Mouse (Mus musculus) heart, postnatal 10 days (tissue): ENCODE data around the gene Susd6. TPM values are rescaled to one million over a fixed set of nuclear protein-coding genes. Genes with fewer than 3 reads are reported as not detected.
"Not testable (repeated sequence)": the region's sequence is repeated elsewhere in the genome, so short reads cannot be mapped to it uniquely, and the experiment has no call there.

Experiments used
- DNase-seq, 2 experiments: peaks; one replicate each; pipeline ENCODE4 v3.0.0; 2021
- intact Hi-C: fragments of 180-260 bp; cut with DNase I; formaldehyde crosslinking; loops from one replicate; pipeline ENCODE4 v1.15.1; 2025
- total RNA-seq, 2 experiments: library from RNA; stranded (reverse); gene quantifications; 2 replicates each; pipeline ENCODE4 v1.2.3; 2021

Susd6 gene
- total RNA-seq, 2 experiments from 2014 or later = 58.3 to 60.9 TPM

DNA sequence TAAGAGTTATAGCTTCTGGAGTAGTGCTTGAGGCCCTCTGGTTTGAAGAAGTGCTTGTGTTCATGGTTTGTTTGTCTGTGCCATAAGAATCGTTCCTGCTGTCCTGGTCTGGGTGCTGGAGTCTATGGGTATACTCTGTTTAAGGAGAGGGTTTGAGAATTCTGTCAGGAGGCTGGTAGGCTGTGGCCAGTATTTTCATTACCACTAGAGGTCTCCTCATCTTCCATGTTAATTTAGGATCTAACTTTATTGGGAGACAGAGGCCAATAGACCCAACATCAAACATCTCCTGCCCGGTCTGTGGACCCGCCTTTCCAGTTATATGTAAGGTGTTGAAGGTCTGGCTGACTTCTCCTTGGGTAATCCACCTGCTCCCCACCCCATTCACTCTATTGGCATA lies 7.4 kb upstream of the Susd6 start:
- intact Hi-C loops = loop anchor here (1.0 to 10.0 kb wide), 2 partner anchors 112 to 402 kb away; no protein-coding TSS in a partner anchor
- DNase-seq = no peak

DNA sequence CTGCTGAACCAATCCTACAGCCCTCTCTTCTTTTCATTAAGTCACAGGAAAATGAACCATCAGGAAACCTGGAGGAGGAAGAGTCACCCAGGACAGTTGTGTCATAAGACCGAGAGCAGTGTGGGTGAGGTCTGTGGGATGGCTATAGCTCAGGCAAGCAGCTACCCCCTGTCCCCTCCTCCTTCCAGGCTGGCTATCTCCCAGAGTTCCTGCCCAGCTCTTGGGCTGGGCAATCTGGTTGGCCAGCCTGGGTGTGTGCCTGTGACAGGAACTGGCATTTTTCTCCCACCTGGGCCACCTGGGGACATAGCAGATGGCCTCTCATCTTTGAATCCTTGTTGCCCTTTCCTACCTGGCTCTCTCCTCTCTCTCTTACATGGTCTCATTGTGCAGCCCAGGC lies 6.4 kb upstream of the Susd6 start:
- intact Hi-C loops = loop anchor here (1.0 to 10.0 kb wide), 2 partner anchors 111 to 401 kb away; no protein-coding TSS in a partner anchor
- DNase-seq = no peak

DNA sequence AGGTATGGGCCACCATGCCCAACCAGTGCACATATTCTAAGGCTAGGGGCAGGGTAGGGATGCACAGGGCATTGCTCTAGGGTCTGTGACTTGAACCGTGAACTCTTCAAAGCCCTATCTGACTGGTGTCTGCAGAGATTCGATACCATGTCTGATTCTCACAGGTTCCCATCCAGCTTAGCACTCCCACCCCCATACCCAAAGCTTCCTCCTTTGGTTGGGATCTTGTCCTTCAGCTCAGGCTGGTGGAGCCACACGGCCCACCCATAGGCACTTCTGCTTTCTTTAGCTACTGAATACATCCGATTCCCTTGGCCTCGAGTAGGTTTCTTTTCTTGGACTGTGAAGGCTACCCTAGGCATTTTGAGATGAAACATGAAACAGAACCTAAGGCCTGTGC lies 5.3 kb upstream of the Susd6 start:
- DNase-seq = no peak
- intact Hi-C loops = loop anchor here (10.0 kb wide), 1 partner anchor 400 kb away; no protein-coding TSS in a partner anchor

DNA sequence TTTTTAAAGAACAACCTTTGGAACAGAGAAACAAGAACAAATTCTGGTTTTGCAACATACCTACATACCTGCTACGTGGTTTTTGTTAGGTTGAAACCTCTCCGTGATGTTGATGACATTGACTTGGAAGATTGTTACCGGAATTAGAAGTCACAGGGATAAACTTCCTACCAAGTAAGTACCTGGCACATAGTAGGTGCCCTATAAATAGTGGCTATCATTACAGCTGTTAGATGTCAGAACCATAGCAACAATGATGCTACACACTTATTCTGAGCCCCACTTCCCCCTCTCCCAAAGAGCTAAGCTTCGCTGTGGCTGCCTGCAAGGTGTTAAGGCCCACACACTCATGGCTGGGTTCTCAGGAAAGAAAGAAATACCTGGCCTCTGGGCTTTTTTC lies 4.7 kb upstream of the Susd6 start:
- intact Hi-C loops = loop anchor here (10.0 kb wide), 1 partner anchor 399 kb away; no protein-coding TSS in a partner anchor

DNA sequence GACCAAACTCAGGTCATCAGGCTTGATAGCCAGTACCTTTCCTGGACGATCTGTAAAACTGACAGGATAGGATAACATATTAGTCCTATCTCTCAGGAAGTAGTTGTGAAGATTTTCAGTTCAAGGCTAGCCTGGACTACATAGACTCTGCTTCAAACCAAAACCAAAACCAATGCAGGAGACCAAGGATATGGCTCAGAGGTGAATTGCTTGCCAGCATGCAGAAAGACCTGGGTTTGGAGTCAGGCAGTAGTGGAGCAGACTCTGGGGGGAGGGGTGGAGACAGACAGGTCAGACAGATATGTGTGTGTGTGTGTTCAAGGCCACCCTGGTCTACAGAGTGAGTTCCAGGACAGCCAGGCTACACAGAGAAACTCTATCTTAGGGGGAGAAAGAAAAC lies 3.7 kb upstream of the Susd6 start:
- no peak for DNase-seq
- intact Hi-C loops = loop anchor here (10.0 kb wide), 1 partner anchor 398 kb away; no protein-coding TSS in a partner anchor

More for the DNA sequence above, 4.7 kb upstream of the Susd6 start:
- DNase-seq = no peak

DNA sequence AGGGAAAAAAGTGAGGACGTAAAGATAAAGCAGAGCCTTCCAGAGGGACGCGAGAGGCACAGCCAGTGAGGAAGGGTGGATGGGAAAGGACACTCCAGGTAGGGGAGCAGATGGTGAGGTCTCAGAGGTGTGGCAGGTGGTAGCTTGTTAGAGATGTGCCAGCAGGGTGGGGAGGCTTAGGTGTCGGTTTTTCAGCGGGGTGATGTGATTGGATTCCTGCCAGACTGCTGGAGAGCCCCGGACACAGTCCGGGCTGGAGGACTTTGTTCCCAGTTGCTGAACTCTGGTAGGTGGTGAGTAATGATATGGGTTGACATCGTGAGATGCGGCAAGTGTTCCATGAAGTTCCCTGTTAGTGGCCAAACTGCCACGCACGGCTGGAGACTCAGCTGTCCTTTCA lies 2.7 kb upstream of the Susd6 start:
- DNase-seq = no peak
- intact Hi-C loops = loop anchor here (10.0 kb wide), 1 partner anchor 397 kb away; no protein-coding TSS in a partner anchor

DNA sequence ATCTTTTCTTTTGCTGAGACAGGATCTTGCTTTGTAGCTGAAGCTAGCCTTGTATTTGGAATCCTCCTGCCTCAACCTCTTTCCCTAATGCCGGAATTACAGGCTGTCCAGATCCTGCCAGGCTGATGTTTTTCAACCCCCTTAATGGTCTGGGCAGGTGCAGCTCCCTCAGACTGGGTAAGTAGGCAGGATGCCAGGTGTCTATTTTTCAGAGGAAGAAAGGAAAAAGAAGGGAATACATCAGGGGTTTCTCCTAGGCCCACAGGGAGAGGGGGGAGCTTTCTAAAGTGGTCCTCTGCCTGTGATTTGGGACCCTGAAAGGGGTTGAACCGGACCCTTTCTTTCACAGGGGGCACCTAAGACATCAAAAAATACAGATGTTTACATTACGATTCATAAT lies 2.1 kb upstream of the Susd6 start:
- intact Hi-C loops = loop anchor here (10.0 kb wide), 1 partner anchor 397 kb away; no protein-coding TSS in a partner anchor
- DNase-seq = no peak

DNA sequence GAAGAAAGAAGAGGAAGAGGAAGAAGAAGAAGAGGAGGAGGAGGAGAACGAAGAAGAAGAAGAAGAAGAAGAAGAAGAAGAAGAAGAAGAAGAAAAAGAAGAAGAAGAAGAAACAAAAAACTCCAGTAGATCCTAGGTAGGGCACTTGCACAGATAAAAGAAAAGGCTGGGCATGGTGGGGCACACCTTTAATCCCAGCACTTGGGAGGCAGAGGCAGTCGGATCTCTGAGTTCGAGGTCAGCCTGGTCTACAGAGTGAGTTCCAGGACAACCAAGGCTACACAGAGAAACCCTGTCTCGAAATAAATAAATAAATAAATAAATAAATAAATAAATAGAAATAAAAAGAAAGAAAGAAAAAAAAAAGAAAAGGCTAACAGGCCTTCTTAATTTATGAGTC lies 1.0 kb upstream of the Susd6 start:
- intact Hi-C loops = loop anchor here (10.0 kb wide), 1 partner anchor 396 kb away; no protein-coding TSS in a partner anchor
- DNase-seq = not testable (repeated sequence)

DNA sequence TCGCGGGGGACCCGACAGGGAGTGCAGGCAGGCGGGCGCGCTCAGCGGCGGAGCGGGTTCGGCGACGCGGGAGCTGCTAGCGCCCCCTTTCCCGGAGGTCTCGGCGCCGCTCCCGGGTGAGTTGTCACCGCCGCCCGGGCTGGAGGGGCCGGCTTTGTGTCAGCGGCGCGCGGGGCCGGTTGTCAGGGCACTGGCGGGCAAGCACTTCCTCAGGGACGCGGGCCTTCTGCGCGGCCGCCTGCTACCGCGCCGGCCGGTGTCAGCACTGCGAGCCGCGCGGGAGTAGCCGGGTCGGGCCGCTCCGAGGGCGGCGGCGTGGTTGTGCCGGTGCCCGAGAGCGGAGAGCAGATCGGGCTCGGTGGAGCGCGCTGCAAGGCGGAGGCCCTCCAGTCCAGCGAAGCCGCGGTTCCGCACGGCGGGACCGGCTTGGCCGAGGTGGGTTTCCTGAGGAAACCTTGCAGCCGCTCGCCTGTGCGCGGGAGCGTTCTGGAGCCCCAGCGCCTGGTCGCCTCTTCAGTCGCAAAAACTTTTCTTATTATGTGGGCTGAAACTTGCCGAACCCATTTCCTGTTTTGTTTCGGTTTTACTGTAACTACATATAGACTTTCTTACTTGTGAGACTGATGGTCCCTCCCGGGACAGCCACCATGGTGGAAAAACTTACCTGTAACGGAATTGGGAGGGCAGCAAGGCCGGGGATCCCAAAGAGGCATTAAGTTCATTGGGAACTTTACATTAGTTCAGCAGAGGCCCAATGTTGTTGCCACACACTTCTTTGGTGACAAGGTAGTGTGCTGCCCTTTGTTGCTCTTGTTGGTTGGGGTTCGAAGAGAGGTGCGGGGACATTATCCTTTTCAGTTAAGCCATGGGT lies 625 bp downstream of the Susd6 start:
- peak in 1 of 2 experiments; percentile 55 for DNase-seq
- intact Hi-C loops = loop anchor here (5.0 kb wide), 1 partner anchor 36 kb away; no protein-coding TSS in a partner anchor

DNA sequence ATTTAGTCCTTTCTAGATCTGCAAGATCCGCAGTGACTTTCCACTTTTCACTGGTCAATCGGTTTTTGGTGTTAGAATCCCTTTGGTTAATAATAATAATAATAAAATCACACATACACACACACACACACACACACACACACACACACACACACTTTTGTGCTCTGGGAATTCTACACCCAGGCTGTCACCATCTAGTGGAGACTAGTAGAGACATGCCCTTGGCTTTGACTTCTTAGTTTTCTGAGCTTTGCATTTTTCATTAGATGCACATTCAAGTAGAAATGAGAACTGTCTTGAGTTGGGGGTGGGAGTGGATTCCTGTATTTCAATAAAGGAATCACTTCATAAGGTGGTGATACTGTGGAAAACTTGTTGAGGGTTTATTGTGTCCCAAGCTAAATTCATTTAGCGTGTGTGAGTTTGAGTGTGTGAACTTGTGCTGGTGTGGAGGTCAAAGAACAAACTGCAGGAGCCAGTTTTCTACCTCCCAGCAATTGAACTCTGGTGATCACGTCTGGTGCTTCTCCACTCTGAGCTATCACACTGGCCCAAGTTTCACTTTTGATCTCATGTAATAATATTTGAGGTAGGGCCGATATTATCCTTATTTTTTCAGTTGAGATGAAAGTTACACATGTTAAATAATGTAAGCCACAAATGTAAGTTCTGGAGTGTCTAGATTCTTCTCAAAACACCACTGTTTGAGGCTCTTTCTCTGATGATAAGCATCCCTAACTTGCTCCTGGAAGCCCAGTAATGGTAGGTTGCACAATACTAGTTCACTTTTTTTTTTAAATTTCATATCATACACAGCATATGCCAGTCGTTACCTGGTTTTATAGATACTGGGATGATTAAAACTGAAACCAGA lies 1.5 kb downstream of the Susd6 start:
- DNase-seq = peak; percentile 50 to 57
- intact Hi-C loops = loop anchor here (5.0 kb wide), 1 partner anchor 35 kb away; no protein-coding TSS in a partner anchor

DNA sequence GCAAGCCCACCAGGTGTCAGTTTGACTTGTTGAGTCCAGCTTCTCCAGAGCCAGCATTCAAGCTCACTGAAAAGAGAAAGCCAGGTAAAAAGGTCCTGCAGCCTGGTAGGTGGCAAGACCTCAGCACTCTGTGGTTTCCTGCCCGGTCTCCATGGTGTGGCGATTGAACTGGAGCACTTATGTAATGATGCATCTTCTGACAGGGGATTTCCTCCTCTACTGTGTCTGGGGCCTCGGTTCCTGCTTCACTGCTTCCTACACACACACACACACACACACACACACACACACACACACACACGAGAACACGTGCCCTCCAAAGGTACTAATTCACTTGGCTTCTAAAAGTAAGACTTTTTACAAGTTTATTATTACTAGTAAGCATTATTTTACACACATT lies 2.6 kb downstream of the Susd6 start:
- intact Hi-C loops = loop anchor here (5.0 kb wide), 1 partner anchor 34 kb away; no protein-coding TSS in a partner anchor
- peak in 1 of 2 experiments; percentile 48 for DNase-seq

DNA sequence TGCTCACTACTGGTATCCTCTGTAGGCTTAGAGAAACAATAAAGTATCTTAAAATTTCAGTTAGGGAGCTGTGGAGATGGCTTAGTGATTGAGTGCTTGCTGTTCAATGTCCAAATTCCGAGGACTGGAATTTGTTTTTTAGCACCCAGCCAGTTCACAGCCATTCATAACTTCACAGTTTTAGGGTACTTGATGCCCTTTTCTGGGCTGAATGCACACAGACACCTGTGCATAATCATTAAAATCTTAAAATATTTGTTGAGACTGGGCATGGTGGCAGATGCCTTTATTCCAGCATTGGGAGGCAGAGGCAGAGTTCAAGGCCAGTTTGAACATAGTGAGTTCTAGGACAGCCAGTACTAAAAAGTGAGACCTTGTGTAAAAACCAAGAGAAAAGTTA lies 3.2 kb downstream of the Susd6 start:
- intact Hi-C loops = loop anchor here (5.0 kb wide), 1 partner anchor 34 kb away; no protein-coding TSS in a partner anchor

DNA sequence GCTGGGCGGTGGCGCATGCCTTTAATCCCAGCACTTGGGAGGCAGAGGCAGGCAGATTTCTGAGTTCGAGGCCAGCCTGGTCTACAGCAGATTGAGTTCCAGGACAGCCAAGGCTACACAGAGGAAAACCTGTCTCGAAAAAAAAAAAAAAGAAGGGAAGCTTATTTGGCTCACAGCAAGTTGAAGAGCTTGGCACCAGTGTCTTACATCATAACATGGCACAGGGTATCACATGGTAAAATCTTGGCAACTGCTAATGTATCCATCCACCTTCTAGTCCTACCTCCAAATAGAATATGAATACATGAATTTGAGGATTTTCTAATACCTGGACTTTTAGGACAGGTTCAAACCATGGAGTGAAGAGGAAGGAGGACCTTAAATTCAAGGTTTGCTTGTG lies 4.2 kb downstream of the Susd6 start:
- no peak for DNase-seq
- intact Hi-C loops = loop anchor here (5.0 kb wide), 1 partner anchor 33 kb away; no protein-coding TSS in a partner anchor

More for the DNA sequence above, 3.2 kb downstream of the Susd6 start:
- DNase-seq = no peak

DNA sequence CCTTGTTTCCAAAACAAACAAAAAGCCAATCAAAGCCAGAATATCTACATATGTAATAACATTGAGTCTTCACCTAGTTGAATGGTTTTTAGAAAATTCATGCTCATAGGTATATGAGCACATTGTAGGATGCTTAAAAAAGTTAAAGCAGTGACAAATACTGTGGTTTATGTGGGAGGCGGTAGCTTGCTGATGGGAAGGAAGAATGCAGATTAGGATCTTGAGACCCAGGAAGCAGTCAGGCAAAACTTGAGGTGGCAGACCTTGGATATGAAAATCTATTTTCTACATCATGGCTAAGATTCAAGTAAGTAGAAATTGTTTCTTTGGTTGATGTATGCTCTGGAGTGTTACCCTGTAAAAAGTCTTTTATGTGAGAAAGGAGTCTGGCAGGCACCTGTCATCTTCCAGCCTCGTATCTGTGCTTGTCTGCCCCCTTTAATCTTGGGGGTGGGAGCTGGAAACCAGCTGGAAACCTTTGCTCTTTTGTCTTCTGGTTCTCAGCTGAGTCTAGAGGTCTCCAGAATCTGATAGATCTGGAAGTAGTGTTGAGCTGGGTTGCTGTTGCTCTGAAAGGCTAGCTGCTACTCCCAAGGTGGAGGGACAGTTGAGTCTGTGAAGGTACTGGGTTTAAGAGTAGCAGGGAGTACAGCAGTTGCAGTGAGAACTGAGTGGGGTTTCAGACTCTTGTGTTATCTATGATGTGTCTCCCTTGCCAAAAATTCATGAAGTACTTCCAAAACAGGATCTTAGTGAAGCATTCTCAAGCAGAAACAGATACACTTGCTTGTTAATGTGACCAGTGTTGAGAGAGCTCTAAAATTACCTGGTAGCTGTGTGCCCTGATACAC lies 4.8 kb downstream of the Susd6 start:
- intact Hi-C loops = loop anchor here (5.0 kb wide), 1 partner anchor 32 kb away; no protein-coding TSS in a partner anchor
- DNase-seq = no peak

DNA sequence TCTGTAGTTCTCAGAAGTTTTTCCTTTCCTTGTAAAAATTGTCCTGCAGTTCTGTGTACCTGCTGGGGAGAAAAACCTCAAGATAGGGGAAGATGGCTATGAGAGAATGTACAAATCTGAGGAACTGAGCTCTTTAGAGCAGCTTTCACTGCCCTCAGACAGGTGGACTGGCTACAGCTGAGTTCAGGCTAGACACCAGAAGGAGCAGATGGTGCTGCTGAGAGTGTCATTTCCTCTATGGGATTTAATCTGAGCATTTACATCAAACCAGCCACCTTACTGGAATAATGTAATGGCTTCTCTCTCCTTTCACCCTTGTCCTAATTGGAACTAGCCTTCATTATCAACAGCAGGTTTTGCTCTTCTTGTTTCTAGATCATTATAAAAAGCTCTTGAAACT lies 8.0 kb downstream of the Susd6 start:
- no peak for DNase-seq
- intact Hi-C loops = no loop called here

DNA sequence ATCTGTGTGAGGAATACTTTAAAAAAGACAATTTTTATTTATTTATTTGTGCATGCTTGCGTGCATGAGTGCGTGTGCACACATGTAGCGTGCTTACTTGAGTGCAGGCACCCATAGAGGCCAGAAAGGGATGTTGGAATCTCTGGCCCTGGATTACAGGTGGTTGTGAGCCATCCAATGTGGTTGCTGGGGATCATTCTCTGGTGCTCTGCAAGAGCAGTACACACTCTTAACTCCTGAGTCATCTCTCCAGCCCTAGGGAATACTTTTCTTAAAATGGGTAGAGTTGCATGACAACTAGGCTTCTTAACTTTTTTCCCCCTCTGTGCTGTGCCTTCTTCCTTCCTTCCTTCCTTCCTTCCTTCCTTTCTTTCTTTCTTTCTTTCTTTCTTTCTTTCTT lies 9.8 kb downstream of the Susd6 start:
- DNase-seq = no peak
- intact Hi-C loops = no loop called here

DNA sequence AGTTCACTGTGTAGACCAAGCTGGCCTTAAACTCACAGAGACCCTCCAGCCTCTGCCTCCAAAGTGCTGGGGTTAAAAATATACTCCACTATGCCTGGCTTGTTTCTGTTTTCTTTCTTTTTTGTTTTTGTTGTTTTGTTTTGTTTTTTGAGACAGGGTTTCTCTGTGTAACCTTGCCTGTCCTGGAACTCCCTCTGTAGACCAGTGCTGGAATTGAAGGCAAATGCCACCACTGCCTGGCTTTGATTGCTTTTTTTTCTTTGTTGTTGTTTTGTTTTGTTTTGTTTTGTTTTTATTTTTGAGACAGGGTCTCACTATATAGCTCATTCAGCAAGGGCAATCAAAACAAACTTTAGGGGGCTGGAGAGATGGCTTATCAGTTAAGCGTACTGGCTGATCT lies 11.1 kb downstream of the Susd6 start:
- intact Hi-C loops = no loop called here

DNA sequence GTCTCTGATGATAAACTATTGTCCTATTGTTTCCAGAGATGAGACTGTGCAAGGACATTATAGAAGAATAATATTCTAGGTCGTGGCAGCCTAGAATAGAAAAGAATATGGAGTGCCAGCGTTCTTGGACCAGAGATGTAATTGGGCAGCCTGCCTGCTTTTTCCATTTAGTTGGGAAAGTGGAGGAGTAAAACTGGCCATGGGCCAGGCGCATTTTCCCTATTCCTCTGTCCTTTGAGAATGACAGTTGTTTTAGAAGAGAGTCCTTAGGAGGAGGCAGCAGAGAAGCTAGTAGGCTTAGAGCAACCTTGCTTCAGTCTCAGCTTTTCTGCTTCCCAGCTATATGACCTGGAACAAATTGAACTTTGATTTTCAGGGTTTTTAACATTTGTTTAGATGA lies 13.6 kb downstream of the Susd6 start:
- intact Hi-C loops = no loop called here
- DNase-seq = peak; percentile 62 to 63

More for the DNA sequence above, 11.1 kb downstream of the Susd6 start:
- DNase-seq = no peak

DNA sequence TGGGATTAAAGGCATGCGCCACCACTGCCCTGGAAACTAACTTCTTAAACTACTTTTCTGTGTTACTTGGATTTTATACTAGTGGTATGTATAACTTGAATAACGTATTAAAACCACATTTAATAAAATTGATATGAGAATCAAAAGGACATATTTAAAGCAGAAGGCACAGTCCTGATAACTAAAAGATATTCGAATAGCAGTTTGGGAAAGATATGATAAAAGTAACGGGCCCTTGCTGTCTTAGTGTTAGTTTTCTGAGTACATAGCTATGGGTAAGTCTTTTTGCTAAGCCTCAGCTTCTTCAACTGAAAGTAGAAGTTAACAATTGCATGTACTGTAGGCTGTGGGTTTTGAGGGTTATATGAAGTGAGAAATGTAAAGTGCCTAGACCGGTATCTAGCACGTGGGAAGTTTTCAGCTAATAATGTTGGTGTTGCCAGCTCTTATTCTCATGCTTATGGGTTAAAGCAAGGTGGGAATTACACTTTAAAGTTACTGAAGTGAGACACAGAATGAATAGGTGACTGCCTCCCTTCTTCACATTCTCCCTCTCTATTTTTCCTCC lies 14.6 kb downstream of the Susd6 start:
- DNase-seq = no peak
- intact Hi-C loops = no loop called here
